Mouse (Mus musculus): ENCODE measurements around the gene Gm2431. TPM values are rescaled to one million over a fixed set of nuclear protein-coding genes. Genes with fewer than 3 reads are reported as not detected.
"Not testable (repeated sequence)": the region's sequence is repeated elsewhere in the genome, so short reads cannot be mapped to it uniquely, and the experiment has no call there.

The Gm2431 gene
- polyA plus RNA-seq, 1 experiment from 2014 or later, result not detected

- Histone ChIP-seq H3K27ac (ENCODE audit: low read depth, low read length) (no peak overlapping the region), H3K27me3 (replicated peaks; ENCODE audit: control insufficient read depth, insufficient read depth, low read length) (peaks cover 19% of the 10 kb centered on the region), H3K4me2 (peak overlapping the region; percentile 84), H3K9me3 (ENCODE audit: control insufficient read depth, low read length) (no peaks in the 10 kb centered on the region), H3K4me3 (ENCODE audit: low read depth, low read length) (peak overlapping the region; percentile 51), H3K4me1 (replicated peaks; ENCODE audit: control insufficient read depth, insufficient read depth, low read length) (peaks cover 6% of the 10 kb centered on the region; the same call in 1 of the 2 replicates), H3K9ac (ENCODE audit: low read depth, low read length) (no peak overlapping the region), H3K36me3 (ENCODE audit: control insufficient read depth, insufficient read depth, low read length) (no peaks in the 10 kb centered on the region)
- 25% methylated on average over 23 of the region's 23 CpGs for WGBS
- DNase-seq (ENCODE audit: low spot score) (no peak), ATAC-seq (replicated peaks; ENCODE audit: low FRiP score) (no peak; the same call in 1 of the 2 replicates)
These were observed 27.1 kb upstream of the Gm2431 start for GRCm38 (mm10) chr7:142285130-142285835.

- WGBS, result under 1% methylated on average over 19 of the region's 19 CpGs
These were observed 26.5 kb upstream of the Gm2431 start for GRCm38 (mm10) chr7:142284615-142285080.

GRCm38 (mm10) chr7:142284023-142284591 is 26.0 kb upstream of the Gm2431 start:
- Histone ChIP-seq H3K9ac (ENCODE audit: low read depth, low read length) (peak overlapping the region; percentile 66), H3K4me1 (replicated peaks; ENCODE audit: control insufficient read depth, insufficient read depth, low read length) (peaks cover 6% of the 10 kb centered on the region; the same call in 1 of the 2 replicates), H3K4me2 (peak overlapping the region; percentile 84), H3K36me3 (ENCODE audit: control insufficient read depth, insufficient read depth, low read length) (no peaks in the 10 kb centered on the region), H3K27me3 (replicated peaks; ENCODE audit: control insufficient read depth, insufficient read depth, low read length) (peaks cover 19% of the 10 kb centered on the region), H3K9me3 (ENCODE audit: control insufficient read depth, low read length) (no peaks in the 10 kb centered on the region), H3K27ac (ENCODE audit: low read depth, low read length) (peak overlapping the region; percentile 43; the same call in 1 of the 2 replicates), H3K4me3 (ENCODE audit: low read depth, low read length) (peak overlapping the region; percentile 51)
- DNase-seq (ENCODE audit: low spot score) (peak; percentile 75), ATAC-seq (replicated peaks; ENCODE audit: low FRiP score) (peak; percentile 62)
- WGBS, result under 1% methylated on average over 38 of the region's 38 CpGs

More at GRCm38 (mm10) chr7:142284615-142285080, 26.5 kb upstream of the Gm2431 start:
- DNase-seq (ENCODE audit: low spot score) (peak; percentile 85), ATAC-seq (replicated peaks; ENCODE audit: low FRiP score) (peak; percentile 70)
- Histone ChIP-seq H3K4me2 (peak overlapping the region; percentile 84), H3K4me1 (replicated peaks; ENCODE audit: control insufficient read depth, insufficient read depth, low read length) (peaks cover 6% of the 10 kb centered on the region; the same call in 1 of the 2 replicates), H3K27ac (ENCODE audit: low read depth, low read length) (peak overlapping the region; percentile 43; the same call in 1 of the 2 replicates), H3K27me3 (replicated peaks; ENCODE audit: control insufficient read depth, insufficient read depth, low read length) (peaks cover 19% of the 10 kb centered on the region), H3K36me3 (ENCODE audit: control insufficient read depth, insufficient read depth, low read length) (no peaks in the 10 kb centered on the region), H3K4me3 (ENCODE audit: low read depth, low read length) (peak overlapping the region; percentile 51), H3K9ac (ENCODE audit: low read depth, low read length) (peak overlapping the region; percentile 66), H3K9me3 (ENCODE audit: control insufficient read depth, low read length) (no peaks in the 10 kb centered on the region)

- not testable (repeated sequence) for H3K4me3 ChIP-seq (ENCODE audit: low read depth, low read length); H3K9ac ChIP-seq (ENCODE audit: low read depth, low read length); H3K27ac ChIP-seq (ENCODE audit: low read depth, low read length); DNase-seq (ENCODE audit: low spot score); ATAC-seq (replicated peaks; ENCODE audit: low FRiP score); H3K4me1 ChIP-seq (replicated peaks; ENCODE audit: control insufficient read depth, insufficient read depth, low read length); H3K9me3 ChIP-seq (ENCODE audit: control insufficient read depth, low read length); H3K36me3 ChIP-seq (ENCODE audit: control insufficient read depth, insufficient read depth, low read length)
- H3K4me2 ChIP-seq, result peak overlapping the region; percentile 5; the same call in 1 of the 2 replicates
- 21% methylated on average over 2 of the region's 2 CpGs for WGBS
- H3K27me3 ChIP-seq (replicated peaks; ENCODE audit: control insufficient read depth, insufficient read depth, low read length), result peaks cover 19% of the 10 kb centered on the region
These were observed 24.7 kb upstream of the Gm2431 start for GRCm38 (mm10) chr7:142282847-142283246.

- not testable (repeated sequence) for H3K9me3 ChIP-seq (ENCODE audit: control insufficient read depth, low read length); H3K9ac ChIP-seq (ENCODE audit: low read depth, low read length); H3K27ac ChIP-seq (ENCODE audit: low read depth, low read length); H3K4me1 ChIP-seq (replicated peaks; ENCODE audit: control insufficient read depth, insufficient read depth, low read length); H3K4me2 ChIP-seq; H3K4me3 ChIP-seq (ENCODE audit: low read depth, low read length); DNase-seq (ENCODE audit: low spot score); ATAC-seq (replicated peaks; ENCODE audit: low FRiP score); H3K36me3 ChIP-seq (ENCODE audit: control insufficient read depth, insufficient read depth, low read length)
- peaks cover 19% of the 10 kb centered on the region for H3K27me3 ChIP-seq (replicated peaks; ENCODE audit: control insufficient read depth, insufficient read depth, low read length)
- WGBS, result 71% methylated on average over 1 of the region's 1 CpGs
These were observed 21.1 kb upstream of the Gm2431 start for GRCm38 (mm10) chr7:142279291-142279690.

- ATAC-seq (replicated peaks; ENCODE audit: low FRiP score); H3K27ac ChIP-seq (ENCODE audit: low read depth, low read length); DNase-seq (ENCODE audit: low spot score): not testable (repeated sequence)
These were observed 20.0 kb upstream of the Gm2431 start for GRCm38 (mm10) chr7:142278183-142278582.

GRCm38 (mm10) chr7:142274263-142274662 is 16.1 kb upstream of the Gm2431 start, which contains the start of gene Gm4559:
TSS of gene Gm4559 (minus strand) at chr7:142274363.
- not testable (repeated sequence) for H3K36me3 ChIP-seq (ENCODE audit: control insufficient read depth, insufficient read depth, low read length); H3K4me3 ChIP-seq (ENCODE audit: low read depth, low read length); H3K9ac ChIP-seq (ENCODE audit: low read depth, low read length); H3K27me3 ChIP-seq (replicated peaks; ENCODE audit: control insufficient read depth, insufficient read depth, low read length); H3K4me2 ChIP-seq; ATAC-seq (replicated peaks; ENCODE audit: low FRiP score); H3K4me1 ChIP-seq (replicated peaks; ENCODE audit: control insufficient read depth, insufficient read depth, low read length); DNase-seq (ENCODE audit: low spot score); H3K9me3 ChIP-seq (ENCODE audit: control insufficient read depth, low read length); H3K27ac ChIP-seq (ENCODE audit: low read depth, low read length)

More at GRCm38 (mm10) chr7:142278183-142278582, 20.0 kb upstream of the Gm2431 start:
- H3K27me3 ChIP-seq (replicated peaks; ENCODE audit: control insufficient read depth, insufficient read depth, low read length), result peaks cover 11% of the 10 kb centered on the region
- H3K36me3 ChIP-seq (ENCODE audit: control insufficient read depth, insufficient read depth, low read length); H3K4me3 ChIP-seq (ENCODE audit: low read depth, low read length); H3K9ac ChIP-seq (ENCODE audit: low read depth, low read length); H3K9me3 ChIP-seq (ENCODE audit: control insufficient read depth, low read length); H3K4me2 ChIP-seq; H3K4me1 ChIP-seq (replicated peaks; ENCODE audit: control insufficient read depth, insufficient read depth, low read length): not testable (repeated sequence)
- 0% methylated on average over 3 of the region's 3 CpGs for WGBS

GRCm38 (mm10) chr7:142255517-142255916 is 2.6 kb downstream of the Gm2431 start:
- H3K4me3 ChIP-seq (ENCODE audit: low read depth, low read length), result no peak overlapping the region
- WGBS, result 0% methylated on average over 2 of the region's 2 CpGs
- H3K4me1 ChIP-seq (replicated peaks; ENCODE audit: control insufficient read depth, insufficient read depth, low read length), result no peaks in the 10 kb centered on the region
- no peak overlapping the region for H3K9ac ChIP-seq (ENCODE audit: low read depth, low read length)
- DNase-seq (ENCODE audit: low spot score) (no peak), ATAC-seq (replicated peaks; ENCODE audit: low FRiP score) (no peak)
- no peaks in the 10 kb centered on the region for H3K36me3 ChIP-seq (ENCODE audit: control insufficient read depth, insufficient read depth, low read length)
- no peaks in the 10 kb centered on the region; the same call in 1 of the 2 replicates for H3K27me3 ChIP-seq (replicated peaks; ENCODE audit: control insufficient read depth, insufficient read depth, low read length)
- H3K27ac ChIP-seq (ENCODE audit: low read depth, low read length), result no peak overlapping the region
- no peaks in the 10 kb centered on the region for H3K9me3 ChIP-seq (ENCODE audit: control insufficient read depth, low read length)
- H3K4me2 ChIP-seq, result no peak overlapping the region

All from liver, embryonic 11.5 days (tissue).